Mouse (Mus musculus) natural killer cell, adult 2 months (primary cell): ENCODE results near the gene Zfp691.
A peak's percentile ranks its signal among the peaks of the same experiment; 100 is the strongest.

Experiments used
- DNase-seq, 2 experiments: peaks; one replicate each; pipeline ENCODE4 v3.0.0; 2022; ENCODE audit warnings: low spot score in 2 of 2

The Zfp691 gene

DNA sequence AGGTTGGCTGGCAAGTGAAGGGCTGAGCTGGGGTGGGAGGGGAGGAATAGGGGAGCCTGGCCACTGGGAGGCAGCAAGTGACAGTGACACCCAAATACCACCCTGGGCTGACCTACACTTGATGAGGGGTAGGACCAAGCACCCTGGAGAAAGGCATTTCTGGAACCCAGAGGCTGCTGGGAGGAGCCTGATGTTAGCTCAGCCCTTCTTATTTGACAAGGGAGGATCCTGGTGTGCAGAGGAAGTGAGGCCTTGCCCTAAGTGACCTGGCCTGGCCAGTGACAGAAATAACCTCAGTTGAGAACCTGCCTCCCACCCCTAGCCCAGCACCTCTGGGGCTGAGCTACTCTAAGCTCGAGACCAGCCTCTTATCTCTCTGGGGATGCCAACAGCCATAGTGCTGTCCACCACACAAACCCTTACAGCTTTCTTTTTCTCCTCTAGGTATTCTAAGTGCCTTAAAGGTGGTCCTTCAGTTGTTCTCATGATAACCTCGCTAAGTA, 49.2 kb downstream of the Zfp691 start:
- peak; percentile 23 to 36 for DNase-seq

GRCm38 (mm10) chr4:119121249-119121648, 52.7 kb downstream of the Zfp691 start:
- no peak for DNase-seq

- DNase-seq = no peak
Observed at GRCm38 (mm10) chr4:119120095-119120494, 53.9 kb downstream of the Zfp691 start.
